Mouse (Mus musculus) splenic B cell, adult 2 months (primary cell): ENCODE results near the gene Tmem164.

Experiments used
- DNase-seq: peaks from one replicate; pipeline ENCODE4 v3.0.0-alpha.2; 2011; ENCODE audit warnings: low read depth, low spot score
- H3K27me3 ChIP-seq: 2 replicates; pipeline ENCODE4 v1.6.1; 2012; ENCODE audit warnings: mild to moderate bottlenecking, low read length, moderate library complexity, mixed read lengths; ENCODE audit not compliant: control insufficient read depth, poor library complexity, insufficient read depth, severe bottlenecking
- H3K36me3 ChIP-seq: 2 replicates; pipeline ENCODE4 v1.6.1; 2012; ENCODE audit warnings: mild to moderate bottlenecking, low read length, moderate library complexity, mixed read lengths; ENCODE audit not compliant: control insufficient read depth, poor library complexity, insufficient read depth, severe bottlenecking

Tmem164 gene

DNA sequence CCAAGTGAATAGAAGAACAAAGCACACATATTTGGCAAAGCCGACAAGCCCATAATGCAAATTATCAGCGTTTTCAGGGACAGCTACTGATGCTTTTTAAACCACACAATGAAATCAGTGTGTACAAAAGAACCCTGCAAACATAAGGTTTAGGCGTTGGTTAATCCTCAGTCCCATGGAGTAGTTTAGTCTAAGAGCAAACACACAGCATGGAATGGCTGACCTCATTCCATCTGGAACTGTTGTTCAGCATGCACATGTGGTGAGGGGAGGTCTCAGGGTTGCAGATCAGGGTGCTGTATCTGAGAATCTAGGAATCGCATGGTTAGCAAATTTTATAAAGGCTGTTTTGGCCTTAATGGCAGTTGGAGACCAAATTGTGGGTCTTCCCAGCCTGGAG, 69.6 kb downstream of the Tmem164 start:
- Histone ChIP-seq H3K36me3 (no peaks in the 10 kb centered on the region), H3K27me3 (no peaks in the 10 kb centered on the region)
- DNase-seq = no peak

DNA sequence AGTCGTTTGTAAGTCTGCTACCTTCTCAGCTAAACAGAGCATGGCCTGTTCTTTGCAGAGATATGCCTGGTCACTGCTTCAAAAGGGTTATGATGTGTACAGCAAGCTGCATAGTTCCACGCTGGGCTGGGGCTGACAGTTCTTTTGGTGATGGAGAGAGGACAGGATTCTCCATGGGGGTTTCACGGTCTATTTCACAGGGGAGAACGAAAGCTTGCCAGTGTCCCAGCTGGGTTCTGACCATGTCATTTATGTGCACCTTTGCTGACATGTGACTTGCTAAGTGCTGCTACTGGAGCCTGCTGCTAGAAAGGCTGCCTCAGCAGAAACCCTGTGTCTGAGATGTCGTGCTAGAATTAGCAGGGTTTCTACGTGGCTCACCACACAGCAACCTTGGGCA, 74.3 kb downstream of the Tmem164 start:
- DNase-seq = no peak
- no peaks in the 10 kb centered on the region for H3K36me3 ChIP-seq
- no peaks in the 10 kb centered on the region for H3K27me3 ChIP-seq

GRCm38 (mm10) chrX:142760415-142760814, 79.2 kb downstream of the Tmem164 start:
- DNase-seq = no peak
- no peaks in the 10 kb centered on the region for H3K27me3 ChIP-seq
- H3K36me3 ChIP-seq = no peaks in the 10 kb centered on the region

- H3K36me3 ChIP-seq = no peaks in the 10 kb centered on the region
- no peak for DNase-seq
- H3K27me3 ChIP-seq = no peaks in the 10 kb centered on the region
Measured at GRCm38 (mm10) chrX:142763337-142763736, 82.1 kb downstream of the Tmem164 start.

DNA sequence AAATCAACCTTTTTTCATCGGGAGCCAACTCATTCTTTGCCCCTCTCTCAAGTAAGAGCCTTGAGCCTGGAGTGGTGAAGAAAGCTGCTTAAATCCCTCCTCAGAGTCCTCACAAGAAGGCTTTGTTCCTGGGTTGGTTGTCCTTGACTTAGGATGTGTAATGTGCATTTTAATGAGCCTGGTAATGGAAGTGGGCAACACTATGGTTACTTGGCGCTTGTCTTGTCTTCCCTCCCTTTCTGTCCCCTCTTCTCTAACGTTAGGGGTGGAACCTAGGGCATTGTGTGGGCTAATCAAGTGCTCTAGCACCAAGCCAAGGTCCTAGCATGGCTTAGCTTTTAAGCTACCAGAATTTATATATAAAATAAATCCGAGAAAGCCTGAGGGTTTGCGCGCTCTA, 88.5 kb downstream of the Tmem164 start:
- no peaks in the 10 kb centered on the region for H3K27me3 ChIP-seq
- no peaks in the 10 kb centered on the region for H3K36me3 ChIP-seq
- no peak for DNase-seq

GRCm38 (mm10) chrX:142773658-142774057, 92.5 kb downstream of the Tmem164 start:
- no peak for DNase-seq
- Histone ChIP-seq H3K36me3 (no peaks in the 10 kb centered on the region), H3K27me3 (no peaks in the 10 kb centered on the region)

GRCm38 (mm10) chrX:142776131-142776530, 94.9 kb downstream of the Tmem164 start:
- no peaks in the 10 kb centered on the region for H3K36me3 ChIP-seq
- no peak for DNase-seq

DNA sequence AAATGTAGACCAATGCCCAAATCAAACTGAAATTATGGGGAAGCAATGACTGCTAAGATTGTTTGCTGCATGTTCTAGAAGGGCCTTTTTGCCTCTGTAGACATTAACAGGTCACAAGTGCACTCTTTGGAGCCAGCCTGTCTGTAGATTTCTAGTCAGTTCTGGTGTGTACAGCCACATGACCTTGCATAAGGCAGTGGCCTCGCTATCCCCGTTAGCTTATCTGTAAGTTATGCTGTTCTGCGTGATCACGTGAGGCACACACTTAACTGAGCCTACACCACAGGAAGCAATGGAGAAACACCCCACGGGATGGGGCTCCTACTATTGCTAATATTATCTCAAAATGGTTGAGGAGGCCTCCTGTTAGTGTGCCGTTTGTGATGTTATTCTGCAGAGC, 97.4 kb downstream of the Tmem164 start:
- no peak for DNase-seq
- Histone ChIP-seq H3K27me3 (no peaks in the 10 kb centered on the region), H3K36me3 (no peaks in the 10 kb centered on the region)

More at GRCm38 (mm10) chrX:142776131-142776530, 94.9 kb downstream of the Tmem164 start:
- H3K27me3 ChIP-seq = no peaks in the 10 kb centered on the region

DNA sequence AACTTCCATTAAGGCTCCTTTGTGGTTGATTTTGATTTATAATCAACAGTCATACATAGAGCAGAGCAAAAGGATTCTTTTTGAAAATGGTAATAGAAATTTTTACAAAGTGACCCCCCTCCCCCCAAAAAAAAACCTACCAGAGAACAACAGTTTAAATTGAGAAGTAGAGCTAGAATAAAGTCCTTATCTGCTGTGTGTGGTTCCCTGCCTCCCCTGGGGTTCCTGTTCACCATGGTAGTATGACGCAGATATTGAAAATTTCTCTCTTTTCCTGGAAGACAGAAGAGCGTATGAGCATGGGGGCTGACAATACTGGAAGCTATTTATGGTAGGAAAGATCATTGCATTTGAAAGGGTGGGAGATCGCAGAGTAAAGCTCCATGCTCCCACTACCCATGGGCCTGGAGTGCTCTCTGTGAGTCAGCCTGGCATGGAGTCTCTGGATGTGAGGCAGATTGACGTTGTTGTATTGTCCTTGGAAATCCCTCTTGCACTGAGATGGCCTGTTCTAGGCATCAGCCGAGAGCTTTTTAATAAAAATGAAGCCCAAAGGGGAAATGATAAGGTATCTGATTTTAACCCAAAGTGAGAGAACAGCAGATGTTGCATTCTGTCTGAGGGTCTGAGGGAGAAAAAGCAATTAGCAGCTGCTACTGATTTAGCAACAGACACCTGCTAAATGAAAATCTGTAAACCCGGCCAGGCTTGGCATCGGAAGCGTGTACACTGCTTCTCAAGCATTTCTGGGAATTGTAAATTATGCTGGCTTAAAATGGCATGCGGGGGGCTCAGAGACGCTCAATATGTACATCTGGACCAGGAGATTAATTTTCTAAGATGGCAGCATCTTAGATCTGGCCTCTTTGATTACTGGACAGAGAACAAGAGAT, 105.2 kb downstream of the Tmem164 start:
- Histone ChIP-seq H3K36me3 (no peaks in the 10 kb centered on the region), H3K27me3 (no peaks in the 10 kb centered on the region)
- no peak for DNase-seq

GRCm38 (mm10) chrX:142792185-142792584, 111.0 kb downstream of the Tmem164 start:
- no peaks in the 10 kb centered on the region for H3K36me3 ChIP-seq
- no peak for DNase-seq
- H3K27me3 ChIP-seq = no peaks in the 10 kb centered on the region

DNA sequence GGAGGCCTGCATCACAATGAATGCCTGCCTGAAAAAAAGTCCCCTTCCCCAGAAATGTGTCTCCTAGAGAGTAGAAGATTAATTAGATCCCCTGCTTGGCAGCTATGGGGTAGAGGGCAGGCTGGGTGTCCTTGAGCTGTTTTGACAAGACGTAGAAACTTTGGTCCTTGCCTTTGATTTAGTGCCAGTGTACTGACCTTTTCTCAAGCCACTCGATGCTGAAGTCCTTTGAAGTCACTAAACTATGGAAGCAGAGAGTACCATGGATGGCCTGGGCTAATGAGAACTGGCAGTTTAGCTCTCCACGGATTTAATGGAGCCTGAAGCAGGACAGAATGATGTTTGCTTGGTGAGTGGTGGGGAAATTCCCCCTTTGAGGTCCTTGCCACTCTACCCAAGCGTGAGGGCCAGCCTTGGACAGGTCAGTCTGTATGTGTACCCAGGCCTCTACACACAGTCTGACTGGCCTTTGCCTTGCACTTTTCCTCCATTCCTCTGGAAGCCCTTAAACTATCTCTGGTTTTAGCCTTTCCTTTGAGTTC, 112.9 kb downstream of the Tmem164 start:
- no peak for DNase-seq
- no peaks in the 10 kb centered on the region for H3K36me3 ChIP-seq

DNA sequence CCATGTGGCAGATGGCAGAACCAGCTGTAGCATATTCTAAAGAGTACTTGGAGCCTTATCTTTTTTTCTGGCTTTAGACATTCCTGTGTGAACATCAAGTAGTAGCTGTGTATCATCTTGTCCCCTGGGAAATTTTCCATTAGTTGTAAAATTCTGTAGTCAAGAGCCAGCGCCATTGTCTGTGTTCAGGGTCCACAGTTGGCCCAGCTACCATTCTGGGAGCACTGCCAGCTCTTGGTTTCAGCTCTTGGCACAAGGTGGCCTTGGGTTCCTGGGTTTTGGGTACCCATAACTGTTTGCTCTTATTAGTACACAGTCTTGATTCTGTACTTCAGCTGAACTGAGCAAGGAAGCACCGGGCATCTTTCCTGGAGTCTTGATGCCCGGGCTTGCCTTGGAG, 123.4 kb downstream of the Tmem164 start:
- Histone ChIP-seq H3K36me3 (no peaks in the 10 kb centered on the region), H3K27me3 (no peaks in the 10 kb centered on the region)
- DNase-seq = no peak

More for the DNA sequence above, 112.9 kb downstream of the Tmem164 start:
- no peaks in the 10 kb centered on the region for H3K27me3 ChIP-seq

- H3K27me3 ChIP-seq = no peaks in the 10 kb centered on the region
- no peaks in the 10 kb centered on the region for H3K36me3 ChIP-seq
- no peak for DNase-seq
Measured at GRCm38 (mm10) chrX:142806126-142806525, 124.9 kb downstream of the Tmem164 start.

DNA sequence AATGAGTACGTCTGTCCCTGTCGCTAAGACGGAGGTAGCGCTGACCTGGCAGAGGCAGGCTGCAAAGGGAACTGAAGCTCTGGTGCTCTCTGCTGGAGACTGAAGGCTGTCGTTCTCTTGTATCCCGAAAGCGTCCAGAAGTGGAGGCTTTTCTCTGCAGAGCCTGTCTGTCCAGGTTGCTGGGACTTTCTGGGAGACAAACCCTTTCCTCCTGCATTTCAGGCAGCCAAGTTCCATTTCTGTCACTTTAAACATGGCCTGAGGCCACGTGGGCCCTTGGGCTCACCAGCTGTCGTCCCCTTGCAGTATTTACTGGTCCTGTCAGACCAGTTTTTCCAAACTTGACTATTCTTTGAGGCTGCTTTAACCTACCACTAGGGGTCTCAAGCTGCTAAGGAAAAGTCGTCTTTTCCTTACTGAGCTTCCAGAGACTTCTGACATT, 125.4 kb downstream of the Tmem164 start:
- Histone ChIP-seq H3K27me3 (no peaks in the 10 kb centered on the region), H3K36me3 (no peaks in the 10 kb centered on the region)
- no peak for DNase-seq

DNA sequence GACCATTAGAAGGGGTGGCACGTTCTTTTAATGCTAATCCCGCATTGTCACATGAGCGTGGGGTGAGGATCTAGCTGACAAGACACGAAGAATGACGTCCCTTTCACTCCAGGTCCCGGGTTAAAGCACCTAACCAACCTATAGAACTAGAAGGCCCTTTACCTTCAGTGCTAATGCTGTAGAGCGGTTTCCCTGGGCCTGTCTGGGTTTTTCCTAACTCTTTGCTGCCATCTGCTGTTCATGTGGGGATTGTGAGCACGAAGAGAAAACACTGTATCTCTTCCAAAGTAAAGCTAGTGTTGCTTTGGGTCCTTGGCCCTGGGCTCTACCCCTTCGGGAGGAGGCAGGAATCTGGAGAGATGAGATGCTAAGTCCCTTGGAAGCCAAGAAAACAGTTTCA, 127.2 kb downstream of the Tmem164 start:
- no peaks in the 10 kb centered on the region for H3K27me3 ChIP-seq
- DNase-seq = peak; percentile 65
- H3K36me3 ChIP-seq = no peaks in the 10 kb centered on the region
